Mouse (Mus musculus) neural tube, embryonic 15.5 days (tissue): ENCODE results near the gene Clec16a. TPM values are rescaled to one million over a fixed set of nuclear protein-coding genes. Genes with fewer than 3 reads are reported as not detected.

Experiments used
- ATAC-seq: fragments of 200-750 bp; cut with Nextera tagmentation; 2 replicates; pipeline ENCODE4 v1.8.0; 2017; ENCODE audit warnings: mild to moderate bottlenecking, moderate TSS enrichment, moderate library complexity; ENCODE audit not compliant: low FRiP score
- H3K27ac ChIP-seq: fragments of 300-500 bp; sonication (generic); replicated peaks from 2 replicates; pipeline ENCODE4 v1.5.1; 2015; ENCODE audit warnings: mild to moderate bottlenecking, inconsistent platforms
- H3K27me3 ChIP-seq: fragments of 300-500 bp; sonication (generic); replicated peaks from 2 replicates; pipeline ENCODE4 v1.6.1; 2015; ENCODE audit warnings: inconsistent platforms
- H3K36me3 ChIP-seq: fragments of 300-500 bp; sonication (generic); 2 replicates; pipeline ENCODE4 v1.6.1; 2015; ENCODE audit warnings: inconsistent platforms
- H3K4me1 ChIP-seq: fragments of 300-500 bp; sonication (generic); 2 replicates; pipeline ENCODE4 v1.6.1; 2015; ENCODE audit warnings: inconsistent platforms
- H3K4me2 ChIP-seq: fragments of 300-500 bp; sonication (generic); 2 replicates; pipeline ENCODE4 v1.6.1; 2015; ENCODE audit warnings: inconsistent platforms, mild to moderate bottlenecking, moderate library complexity
- H3K4me3 ChIP-seq: fragments of 300-500 bp; sonication (generic); replicated peaks from 2 replicates; pipeline ENCODE4 v1.5.1; 2015; ENCODE audit warnings: mild to moderate bottlenecking, inconsistent platforms
- H3K9ac ChIP-seq: fragments of 300-500 bp; sonication (generic); replicated peaks from 2 replicates; pipeline ENCODE4 v1.6.1; 2015; ENCODE audit warnings: mild to moderate bottlenecking, inconsistent platforms
- H3K9me3 ChIP-seq: fragments of 300-500 bp; sonication (generic); replicated peaks from 2 replicates; pipeline ENCODE4 v1.6.1; 2016; ENCODE audit warnings: inconsistent platforms
- WGBS: fragments of 180-500 bp; shearing (Covaris S2); methylation state at CpG from one replicate; pipeline ENCODE4 v1.1.7; 2015; ENCODE audit warnings: mixed read lengths; 5-methylcytosine and 5-hydroxymethylcytosine counted together
- polyA plus RNA-seq: library from polyadenylated mRNA; unstranded; fragments of >200 nt; fragmentation: Nextera tagmentation; extraction: Ambion mirVana; gene quantifications from 2 replicates; pipeline ENCODE4 v1.2.1, GENCODE M21; 2015

Gene Clec16a
- polyA plus RNA-seq, 1 experiment from 2014 or later = 71.6 TPM

DNA sequence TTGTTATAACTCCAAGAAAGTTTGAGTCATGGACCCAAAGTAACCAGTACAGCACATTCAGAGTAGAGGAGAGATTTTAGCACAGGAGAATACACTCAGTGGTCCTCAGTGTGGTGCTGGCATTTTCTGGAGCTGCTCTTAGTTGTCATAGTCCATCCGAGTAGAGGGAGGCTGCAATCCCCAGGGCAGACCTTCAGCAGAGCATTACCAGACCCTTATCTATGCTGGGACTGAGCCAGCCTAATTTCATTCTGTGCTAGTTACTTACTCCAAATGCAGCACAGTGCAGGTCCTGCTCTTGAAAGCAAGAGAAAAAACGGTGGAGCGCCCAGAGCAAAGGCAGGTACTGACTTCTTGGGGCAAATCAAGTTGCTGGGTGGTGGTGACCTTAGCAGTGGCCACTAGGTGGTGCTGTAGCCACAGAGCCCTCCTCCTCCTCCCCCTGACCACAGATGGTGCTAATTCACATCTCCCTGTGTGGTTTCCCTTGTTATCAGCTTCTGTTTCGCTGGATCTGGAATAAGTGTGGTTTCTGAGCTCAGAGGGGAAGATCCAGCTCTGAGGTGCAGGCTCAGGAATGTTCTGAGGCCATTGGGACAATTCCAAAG is 20.2 kb downstream of the Clec16a start:
- Histone ChIP-seq H3K27me3 (no peaks in the 10 kb centered on the region), H3K9ac (no peak overlapping the region), H3K4me2 (no peak overlapping the region), H3K4me3 (no peak overlapping the region), H3K36me3 (peaks cover 71% of the 10 kb centered on the region), H3K9me3 (no peaks in the 10 kb centered on the region), H3K4me1 (peaks cover 5% of the 10 kb centered on the region; the same call in 1 of the 2 replicates), H3K27ac (no peak overlapping the region)
- peak; percentile 61 for ATAC-seq
- 43% methylated on average over 4 of the region's 4 CpGs for WGBS

DNA sequence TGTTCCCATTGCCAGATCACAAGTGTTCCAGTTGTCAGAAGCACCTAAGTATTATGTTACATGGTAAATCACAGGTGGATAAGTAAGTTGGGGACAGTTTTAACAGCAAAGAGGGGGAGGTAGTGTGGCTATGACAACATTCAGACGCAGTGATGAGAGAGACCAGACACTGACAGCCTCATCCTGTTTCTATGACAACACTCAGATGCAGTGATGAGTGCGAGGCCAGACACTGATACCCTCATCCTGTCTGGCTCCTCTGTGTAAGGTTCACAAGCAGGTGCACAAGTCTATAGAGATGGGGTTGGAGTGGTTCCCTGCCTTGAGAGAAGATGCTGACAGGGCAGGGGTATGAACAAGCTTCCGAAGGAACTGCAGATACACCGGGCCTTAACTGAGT is 22.0 kb downstream of the Clec16a start:
- no peak overlapping the region for H3K4me2 ChIP-seq
- WGBS = 94% methylated on average over 4 of the region's 4 CpGs
- no peaks in the 10 kb centered on the region for H3K27me3 ChIP-seq
- no peak overlapping the region for H3K27ac ChIP-seq
- H3K36me3 ChIP-seq = peaks cover 72% of the 10 kb centered on the region
- no peak overlapping the region for H3K4me3 ChIP-seq
- H3K9me3 ChIP-seq = no peaks in the 10 kb centered on the region
- no peak for ATAC-seq
- H3K9ac ChIP-seq = no peak overlapping the region
- peaks cover 5% of the 10 kb centered on the region; the same call in 1 of the 2 replicates for H3K4me1 ChIP-seq

DNA sequence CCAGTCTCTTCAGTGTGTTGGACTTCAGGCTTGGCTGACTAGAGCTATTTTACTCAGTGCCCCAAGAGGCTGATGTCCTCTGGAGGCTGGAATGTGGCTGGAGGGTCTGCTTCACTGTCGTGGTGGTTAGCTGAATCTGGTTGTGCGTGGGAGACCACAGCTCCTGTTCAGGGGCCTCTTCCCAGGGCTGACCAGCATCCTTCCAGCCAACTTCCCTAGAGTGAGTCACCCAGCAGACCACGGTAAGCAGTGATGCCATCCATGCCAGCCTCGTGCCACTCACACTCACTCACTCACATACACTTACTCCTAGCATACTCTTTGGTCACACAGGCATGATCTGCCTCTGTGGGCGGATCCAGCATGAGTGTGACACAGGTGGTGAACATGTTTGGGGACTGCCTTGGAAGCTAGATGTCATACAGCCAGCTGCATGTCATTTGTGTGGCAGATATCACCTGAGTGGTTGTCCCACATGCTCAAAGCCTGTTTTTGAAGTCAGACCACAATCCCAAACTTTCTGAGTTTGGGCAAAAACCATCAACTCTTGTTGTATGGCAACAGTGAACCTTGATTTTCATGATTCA is 24.8 kb downstream of the Clec16a start:
- Histone ChIP-seq H3K4me1 (peaks cover 5% of the 10 kb centered on the region; the same call in 1 of the 2 replicates), H3K36me3 (peaks cover 79% of the 10 kb centered on the region), H3K9ac (no peak overlapping the region), H3K4me2 (no peak overlapping the region), H3K27me3 (no peaks in the 10 kb centered on the region), H3K27ac (no peak overlapping the region), H3K9me3 (no peaks in the 10 kb centered on the region), H3K4me3 (no peak overlapping the region)
- WGBS = 90% methylated on average over 5 of the region's 5 CpGs
- ATAC-seq = no peak

DNA sequence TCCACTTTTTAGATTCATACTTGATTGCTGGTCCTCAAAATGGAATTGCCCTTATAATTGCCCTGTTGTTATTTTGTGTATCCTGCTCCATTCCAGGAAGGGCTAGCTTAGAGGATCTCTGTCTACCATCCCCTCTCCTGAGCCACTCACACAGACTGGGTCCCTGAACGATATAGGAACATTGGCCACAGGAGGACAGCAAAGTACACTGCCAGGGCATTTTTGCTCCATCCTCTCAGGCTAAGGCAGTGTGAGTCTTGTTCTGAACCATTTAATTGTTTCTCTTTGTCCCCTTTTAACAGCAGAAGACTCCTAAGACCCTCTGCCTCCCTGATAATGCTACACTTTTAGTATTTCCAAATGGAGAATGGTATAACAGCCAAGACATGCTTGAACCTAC is 25.6 kb downstream of the Clec16a start:
- Histone ChIP-seq H3K4me3 (no peak overlapping the region), H3K36me3 (peaks cover 79% of the 10 kb centered on the region), H3K9me3 (no peaks in the 10 kb centered on the region), H3K27ac (no peak overlapping the region), H3K4me1 (peaks cover under 1% of the 10 kb centered on the region; the same call in 1 of the 2 replicates), H3K4me2 (no peak overlapping the region), H3K9ac (no peak overlapping the region), H3K27me3 (no peaks in the 10 kb centered on the region)
- ATAC-seq = no peak
- 69% methylated on average over 1 of the region's 1 CpGs for WGBS

DNA sequence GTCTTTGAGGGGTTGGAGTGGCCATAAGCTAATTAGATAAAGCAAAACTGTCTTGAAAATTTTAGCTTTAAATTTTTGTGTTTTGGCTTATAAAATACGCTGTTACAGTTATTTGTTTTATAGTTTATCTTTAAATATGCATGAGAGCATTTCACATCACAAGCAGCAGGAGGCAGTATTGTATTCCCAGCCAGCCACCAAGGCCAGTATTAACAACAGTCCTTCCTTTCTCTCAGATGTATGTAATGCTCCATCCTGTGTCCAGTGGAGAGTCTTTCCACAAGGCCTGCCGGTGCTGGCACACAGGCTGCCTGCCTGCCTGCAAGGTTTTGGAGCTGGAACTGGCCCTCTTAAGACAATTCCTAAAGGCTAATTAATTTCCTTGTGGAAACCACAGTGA is 26.7 kb downstream of the Clec16a start:
- Histone ChIP-seq H3K27ac (no peak overlapping the region), H3K36me3 (peaks cover 80% of the 10 kb centered on the region), H3K4me1 (no peaks in the 10 kb centered on the region), H3K27me3 (no peaks in the 10 kb centered on the region), H3K4me2 (no peak overlapping the region), H3K9ac (no peak overlapping the region), H3K9me3 (no peaks in the 10 kb centered on the region), H3K4me3 (no peak overlapping the region)
- 44% methylated on average over 2 of the region's 2 CpGs for WGBS
- no peak for ATAC-seq

DNA sequence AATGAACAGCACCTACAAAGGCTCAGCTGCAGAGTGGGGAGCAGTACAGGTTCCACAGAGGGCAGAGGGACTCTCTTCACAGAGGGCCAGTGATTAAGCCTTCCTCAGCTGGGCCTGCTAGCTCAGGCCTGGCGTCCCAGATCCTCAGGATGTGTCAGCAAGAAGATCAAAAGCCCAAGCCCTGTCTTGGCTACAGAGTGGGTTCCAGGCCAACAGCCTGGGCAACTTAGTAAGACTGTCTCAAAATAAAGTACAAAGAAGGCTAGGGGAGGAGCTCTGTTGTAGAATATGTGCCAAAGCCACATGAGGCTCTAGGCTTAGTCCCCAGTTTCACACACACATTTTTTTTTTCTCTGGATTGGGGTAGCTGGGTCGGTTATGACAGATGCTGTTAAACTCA is 29.8 kb downstream of the Clec16a start:
- no peak overlapping the region for H3K9ac ChIP-seq
- no peak overlapping the region for H3K27ac ChIP-seq
- H3K36me3 ChIP-seq = peaks cover 86% of the 10 kb centered on the region
- H3K4me2 ChIP-seq = no peak overlapping the region
- no peaks in the 10 kb centered on the region for H3K27me3 ChIP-seq
- 91% methylated on average over 2 of the region's 2 CpGs for WGBS
- H3K4me1 ChIP-seq = no peaks in the 10 kb centered on the region
- no peaks in the 10 kb centered on the region for H3K9me3 ChIP-seq
- no peak overlapping the region for H3K4me3 ChIP-seq
- ATAC-seq = no peak

DNA sequence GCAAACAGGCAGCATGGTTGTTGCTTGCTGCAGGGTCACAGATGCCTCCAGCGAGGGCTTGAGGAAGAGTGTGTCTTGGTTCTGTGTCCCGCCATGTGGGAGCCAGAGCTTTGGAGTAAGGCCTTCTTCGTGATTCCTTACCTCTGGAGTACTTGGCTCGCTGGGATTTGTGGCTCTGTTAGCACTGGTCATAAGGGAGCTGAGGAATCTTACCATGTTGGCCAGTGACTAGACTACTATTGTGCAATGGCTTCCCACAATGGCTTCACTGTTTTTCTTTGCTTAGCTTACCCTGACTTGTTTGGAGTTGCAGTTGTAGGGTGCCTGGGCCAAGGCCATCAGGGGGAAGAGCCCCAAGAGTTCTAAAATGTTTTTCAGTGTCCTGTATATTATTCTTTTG is 30.8 kb downstream of the Clec16a start:
- no peak for ATAC-seq
- Histone ChIP-seq H3K27ac (no peak overlapping the region), H3K27me3 (no peaks in the 10 kb centered on the region), H3K4me1 (no peaks in the 10 kb centered on the region), H3K9ac (no peak overlapping the region), H3K9me3 (no peaks in the 10 kb centered on the region), H3K4me2 (no peak overlapping the region), H3K4me3 (no peak overlapping the region), H3K36me3 (peaks cover 86% of the 10 kb centered on the region)
- WGBS = 94% methylated on average over 4 of the region's 4 CpGs

DNA sequence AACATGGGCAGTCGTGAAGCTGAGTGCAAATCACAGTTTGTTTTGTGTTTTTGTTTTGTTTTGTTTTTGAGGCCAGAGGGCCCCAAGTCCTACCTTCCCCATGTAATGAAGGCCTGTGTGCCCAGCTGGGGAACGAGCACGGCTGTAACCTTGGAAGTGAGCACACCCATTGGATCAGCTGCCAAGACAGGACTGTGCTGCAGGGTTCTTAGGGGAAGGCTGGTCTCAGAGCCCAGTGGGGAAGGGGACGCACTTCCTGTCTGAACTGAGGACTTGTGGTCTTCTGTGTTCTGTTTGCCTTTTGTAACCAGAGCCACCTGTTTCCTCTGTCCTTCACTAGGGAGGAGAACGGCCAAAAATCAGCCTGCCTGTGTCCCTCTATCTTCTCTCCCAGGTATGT is 32.4 kb downstream of the Clec16a start:
- no peak overlapping the region for H3K9ac ChIP-seq
- 78% methylated on average over 5 of the region's 5 CpGs for WGBS
- ATAC-seq = no peak
- no peaks in the 10 kb centered on the region for H3K27me3 ChIP-seq
- H3K36me3 ChIP-seq = peaks cover 86% of the 10 kb centered on the region
- no peak overlapping the region for H3K4me2 ChIP-seq
- H3K4me1 ChIP-seq = no peaks in the 10 kb centered on the region
- no peak overlapping the region for H3K4me3 ChIP-seq
- no peaks in the 10 kb centered on the region for H3K9me3 ChIP-seq
- H3K27ac ChIP-seq = no peak overlapping the region

DNA sequence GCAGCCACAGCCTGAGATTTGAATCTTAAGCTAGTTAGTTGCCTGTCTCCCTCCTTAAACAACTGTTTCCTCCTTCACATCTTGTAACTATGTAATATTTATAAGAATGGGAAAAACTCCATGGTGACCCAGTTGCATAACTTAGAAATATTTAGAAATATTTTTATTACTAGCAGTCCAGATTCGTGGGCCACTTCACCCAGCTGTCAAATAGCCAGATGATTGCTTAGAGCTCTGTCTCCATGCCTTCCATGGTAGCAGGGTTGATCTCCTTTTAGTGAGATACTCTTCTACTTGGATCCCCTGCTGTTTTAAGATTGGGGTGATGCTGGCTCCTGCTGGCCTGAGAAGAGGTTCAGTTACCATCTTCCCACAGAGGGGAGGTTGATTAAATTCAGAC is 33.2 kb downstream of the Clec16a start:
- Histone ChIP-seq H3K27me3 (no peaks in the 10 kb centered on the region), H3K27ac (no peak overlapping the region), H3K9ac (no peak overlapping the region), H3K4me1 (no peaks in the 10 kb centered on the region), H3K4me3 (no peak overlapping the region), H3K9me3 (no peaks in the 10 kb centered on the region), H3K4me2 (no peak overlapping the region), H3K36me3 (peaks cover 87% of the 10 kb centered on the region)
- WGBS = 86% methylated on average over 1 of the region's 1 CpGs
- no peak for ATAC-seq

DNA sequence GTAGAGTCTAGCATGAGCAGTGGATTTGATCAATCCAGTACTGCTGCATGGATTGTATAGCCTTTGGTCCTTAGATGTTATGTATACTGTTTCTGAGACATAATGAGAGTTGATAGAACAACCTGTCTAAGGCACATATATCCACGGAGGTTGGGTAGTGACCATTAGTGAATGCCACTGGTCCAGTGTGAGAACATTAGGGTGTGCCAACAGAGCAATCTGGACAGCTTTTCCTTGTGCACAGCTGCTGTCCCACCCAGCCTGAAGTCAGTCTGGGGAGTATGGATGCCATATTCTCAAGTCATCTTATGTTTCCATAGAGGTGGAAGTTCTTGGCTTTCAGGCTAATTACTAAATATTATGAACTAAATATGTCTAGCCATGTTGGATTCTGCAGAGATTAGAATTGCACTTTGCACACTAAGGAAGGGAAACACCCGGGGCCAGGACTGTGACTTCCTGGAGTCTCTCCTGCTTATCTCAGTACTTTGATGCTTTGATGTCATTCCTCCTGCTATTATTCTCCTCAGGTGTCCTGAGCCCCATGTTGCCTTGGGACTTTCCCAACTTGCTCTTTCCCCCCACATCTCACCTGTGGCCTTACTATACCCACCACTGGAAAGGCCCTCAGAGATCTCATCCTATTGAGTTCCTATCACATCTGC is 36.2 kb downstream of the Clec16a start:
- no peaks in the 10 kb centered on the region for H3K9me3 ChIP-seq
- ATAC-seq = no peak
- WGBS = 94% methylated on average over 2 of the region's 2 CpGs

DNA sequence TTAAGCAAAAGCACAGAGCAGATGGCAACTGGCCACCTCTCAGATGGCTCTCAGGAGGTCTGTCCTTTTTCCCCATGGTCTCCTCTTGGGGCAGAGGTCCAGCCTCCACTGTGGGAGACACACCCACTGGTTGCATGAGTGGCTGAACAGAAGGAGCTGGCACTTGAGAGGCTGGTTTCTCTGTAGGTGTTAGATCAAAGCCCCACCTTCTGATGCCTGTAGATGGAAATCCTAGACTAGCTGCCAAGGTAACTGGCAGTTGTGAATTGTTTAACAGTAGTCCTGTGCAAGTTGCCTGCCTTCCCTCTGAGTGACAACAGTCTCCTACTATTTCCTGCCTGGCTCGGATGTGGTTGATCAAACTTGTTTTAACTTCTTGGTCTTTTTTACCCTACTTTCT is 40.0 kb downstream of the Clec16a start:
- H3K27me3 ChIP-seq = no peaks in the 10 kb centered on the region
- peaks cover 73% of the 10 kb centered on the region for H3K36me3 ChIP-seq
- 93% methylated on average over 1 of the region's 1 CpGs for whole genome bisulfite sequencing
- no peaks in the 10 kb centered on the region for H3K9me3 ChIP-seq
- H3K4me3 ChIP-seq = no peak overlapping the region
- no peak overlapping the region for H3K9ac ChIP-seq
- H3K27ac ChIP-seq = no peak overlapping the region
- no peak overlapping the region for H3K4me2 ChIP-seq
- ATAC-seq = no peak
- H3K4me1 ChIP-seq = no peaks in the 10 kb centered on the region

More for the DNA sequence above, 36.2 kb downstream of the Clec16a start:
- Histone ChIP-seq H3K4me2 (no peak overlapping the region), H3K27me3 (no peaks in the 10 kb centered on the region), H3K4me1 (no peaks in the 10 kb centered on the region), H3K4me3 (no peak overlapping the region), H3K36me3 (peaks cover 81% of the 10 kb centered on the region), H3K9ac (no peak overlapping the region), H3K27ac (no peak overlapping the region)

DNA sequence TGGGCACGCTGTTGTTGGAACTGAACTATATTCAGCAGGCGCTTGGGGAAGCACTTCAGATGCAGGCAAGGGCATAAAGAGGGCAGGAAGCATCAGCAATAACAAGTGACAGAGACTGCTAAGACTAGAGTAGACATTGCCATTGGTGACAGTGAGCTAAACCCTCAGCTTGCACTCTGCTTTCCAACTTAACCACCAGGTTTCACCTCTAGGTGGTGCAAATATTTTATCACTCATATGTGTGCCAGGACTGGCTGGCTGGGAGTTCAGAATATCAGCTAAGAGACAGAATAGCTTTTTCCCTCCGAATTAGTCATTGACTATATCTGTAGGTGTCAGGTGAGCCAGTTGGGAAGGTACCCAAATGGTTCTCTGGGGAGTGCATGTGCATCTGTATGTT is 41.4 kb downstream of the Clec16a start:
- Histone ChIP-seq H3K36me3 (peaks cover 69% of the 10 kb centered on the region), H3K9me3 (no peaks in the 10 kb centered on the region), H3K4me1 (no peaks in the 10 kb centered on the region), H3K4me2 (no peak overlapping the region), H3K27me3 (no peaks in the 10 kb centered on the region), H3K27ac (no peak overlapping the region), H3K4me3 (no peak overlapping the region), H3K9ac (no peak overlapping the region)
- ATAC-seq = no peak
- WGBS = 86% methylated on average over 3 of the region's 3 CpGs
